Mouse (Mus musculus): Measurements from ENCODE around the gene Creb5. TPM values are rescaled to one million over a fixed set of nuclear protein-coding genes. Genes with fewer than 3 reads are reported as not detected.

Gene Creb5
- total RNA-seq, 1 experiment from 2014 or later: 6.3 TPM

DNA sequence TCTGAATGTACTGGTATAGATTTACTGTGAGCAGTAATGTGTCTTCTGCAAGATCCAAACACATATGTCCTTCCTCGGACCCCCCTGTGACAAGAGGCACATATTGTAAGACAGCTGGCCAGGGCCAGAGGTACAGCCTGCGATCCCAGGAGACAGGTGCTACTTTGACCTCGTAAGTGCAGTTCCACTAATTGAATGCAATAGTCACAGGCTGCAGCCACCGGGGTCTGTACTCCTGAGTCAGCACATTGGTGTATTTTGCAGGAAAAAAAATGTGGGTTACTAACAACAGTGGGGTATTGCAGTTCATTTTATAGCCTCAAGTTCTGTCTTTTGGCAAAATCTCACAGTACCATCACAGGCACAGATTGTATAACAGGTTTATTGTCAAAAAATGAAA, 110.7 kb downstream of the Creb5 start:
- no peak for ATAC-seq (replicated peaks in 1 of 2; ENCODE audit: insufficient read depth in 1 of 2, low FRiP score in 2 of 2, low TSS enrichment in 1 of 2, low read depth in 1 of 2, poor library complexity in 2 of 2, severe bottlenecking in 2 of 2)

DNA sequence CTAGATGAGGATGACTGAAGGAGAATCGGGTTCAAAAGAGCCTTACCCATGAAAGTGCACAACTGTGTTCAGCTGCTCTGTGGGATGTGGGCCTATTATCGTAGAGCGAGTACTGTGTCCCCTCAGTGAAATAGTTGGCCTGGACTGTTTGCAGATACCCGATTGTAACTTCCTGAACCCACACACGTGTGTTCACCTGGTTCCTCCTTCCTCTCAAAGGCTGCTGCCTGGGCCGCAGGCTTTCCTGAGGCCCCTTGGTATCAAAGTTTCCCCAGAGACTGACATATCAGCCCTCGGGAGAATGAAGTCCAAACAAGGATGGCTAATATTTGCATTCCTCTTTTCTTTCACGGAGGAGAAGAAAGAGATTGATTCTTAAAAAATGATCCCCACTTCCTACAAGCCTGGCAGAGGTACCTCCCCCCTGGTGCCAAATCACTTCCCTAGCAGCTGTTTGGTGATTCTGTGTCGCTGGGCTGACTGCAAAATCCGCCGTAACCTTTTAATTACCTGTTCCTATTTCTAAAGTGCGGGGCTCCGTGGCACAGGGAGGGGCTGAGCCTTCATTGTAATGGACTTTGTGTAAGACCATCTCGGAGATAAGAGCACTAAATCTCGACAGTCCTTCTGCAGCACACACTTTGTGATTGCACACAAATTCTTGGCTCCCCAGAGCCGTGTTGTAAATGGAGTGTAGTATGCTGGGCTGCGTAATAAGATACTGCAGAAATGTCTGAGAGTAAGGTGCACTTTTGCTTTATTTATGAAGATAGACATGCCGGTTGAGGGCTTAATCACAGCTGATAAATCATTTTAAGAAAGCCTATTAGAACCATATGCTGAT, 111.4 kb downstream of the Creb5 start:
- peak in 1 of 2 experiments; percentile 32; a peak in 1 of 4 replicates for ATAC-seq (replicated peaks in 1 of 2; ENCODE audit: insufficient read depth in 1 of 2, low FRiP score in 2 of 2, low TSS enrichment in 1 of 2, low read depth in 1 of 2, poor library complexity in 2 of 2, severe bottlenecking in 2 of 2)

DNA sequence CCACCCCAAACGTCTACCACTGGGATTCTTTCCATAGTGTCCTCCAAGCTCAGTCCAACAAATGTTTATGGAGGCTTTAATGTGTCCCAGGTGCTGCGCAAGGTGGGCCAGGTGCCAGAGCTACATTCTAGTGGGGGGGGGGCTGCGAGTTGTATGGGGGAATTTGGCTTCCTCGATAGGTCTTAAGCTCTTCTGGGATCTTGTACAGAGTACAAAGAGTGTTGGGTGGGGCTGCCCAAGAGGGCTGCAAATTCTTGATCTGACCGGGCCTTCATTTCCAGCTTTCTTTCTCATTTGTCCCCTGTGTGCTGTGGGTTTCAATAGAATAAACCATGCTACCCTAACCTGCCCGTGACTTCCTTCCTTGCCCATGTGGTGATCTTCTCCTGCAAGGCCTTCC, 114.3 kb downstream of the Creb5 start:
- ATAC-seq (replicated peaks in 1 of 2; ENCODE audit: insufficient read depth in 1 of 2, low FRiP score in 2 of 2, low TSS enrichment in 1 of 2, low read depth in 1 of 2, poor library complexity in 2 of 2, severe bottlenecking in 2 of 2): no peak

- 0 out of 4 replicates have a peak, but pooled peaks of 1 of the 2 experiments have one; percentile 22 for ATAC-seq (replicated peaks in 1 of 2; ENCODE audit: insufficient read depth in 1 of 2, low FRiP score in 2 of 2, low TSS enrichment in 1 of 2, low read depth in 1 of 2, poor library complexity in 2 of 2, severe bottlenecking in 2 of 2)
Measured at GRCm38 (mm10) chr6:53402551-53402950, 115.5 kb downstream of the Creb5 start.

- ATAC-seq (replicated peaks in 1 of 2; ENCODE audit: insufficient read depth in 1 of 2, low FRiP score in 2 of 2, low TSS enrichment in 1 of 2, low read depth in 1 of 2, poor library complexity in 2 of 2, severe bottlenecking in 2 of 2): no peak
Measured at GRCm38 (mm10) chr6:53409183-53409582, 122.1 kb downstream of the Creb5 start.

DNA sequence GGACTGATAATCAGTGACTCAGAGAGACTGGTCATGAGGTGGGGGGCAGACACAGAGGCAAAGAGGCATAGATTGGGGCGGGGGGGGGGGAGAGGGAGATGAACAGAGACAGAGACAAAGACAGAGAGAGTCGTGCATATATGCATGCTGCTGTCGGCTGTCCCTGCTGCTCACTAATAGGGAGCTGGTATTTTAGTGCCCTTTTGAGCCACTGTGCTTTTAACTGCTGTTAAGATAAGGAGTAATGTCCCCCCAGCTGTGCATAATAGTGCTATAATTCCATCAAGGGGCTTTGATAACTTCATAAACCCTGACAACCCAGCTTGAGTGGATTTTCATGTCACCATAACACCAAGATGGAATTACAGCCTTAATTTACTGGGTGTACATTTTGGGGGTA, 134.3 kb downstream of the Creb5 start:
- no peak for ATAC-seq (replicated peaks in 1 of 2; ENCODE audit: insufficient read depth in 1 of 2, low FRiP score in 2 of 2, low TSS enrichment in 1 of 2, low read depth in 1 of 2, poor library complexity in 2 of 2, severe bottlenecking in 2 of 2)

GRCm38 (mm10) chr6:53429368-53429767, 142.3 kb downstream of the Creb5 start:
- no peak for ATAC-seq (replicated peaks in 1 of 2; ENCODE audit: insufficient read depth in 1 of 2, low FRiP score in 2 of 2, low TSS enrichment in 1 of 2, low read depth in 1 of 2, poor library complexity in 2 of 2, severe bottlenecking in 2 of 2)

GRCm38 (mm10) chr6:53429891-53430290, 142.8 kb downstream of the Creb5 start:
- ATAC-seq (replicated peaks in 1 of 2; ENCODE audit: insufficient read depth in 1 of 2, low FRiP score in 2 of 2, low TSS enrichment in 1 of 2, low read depth in 1 of 2, poor library complexity in 2 of 2, severe bottlenecking in 2 of 2): no peak

- ATAC-seq (replicated peaks in 1 of 2; ENCODE audit: insufficient read depth in 1 of 2, low FRiP score in 2 of 2, low TSS enrichment in 1 of 2, low read depth in 1 of 2, poor library complexity in 2 of 2, severe bottlenecking in 2 of 2): peak; percentile 65 to 70
Measured at GRCm38 (mm10) chr6:53445862-53446460, 158.9 kb downstream of the Creb5 start.

DNA sequence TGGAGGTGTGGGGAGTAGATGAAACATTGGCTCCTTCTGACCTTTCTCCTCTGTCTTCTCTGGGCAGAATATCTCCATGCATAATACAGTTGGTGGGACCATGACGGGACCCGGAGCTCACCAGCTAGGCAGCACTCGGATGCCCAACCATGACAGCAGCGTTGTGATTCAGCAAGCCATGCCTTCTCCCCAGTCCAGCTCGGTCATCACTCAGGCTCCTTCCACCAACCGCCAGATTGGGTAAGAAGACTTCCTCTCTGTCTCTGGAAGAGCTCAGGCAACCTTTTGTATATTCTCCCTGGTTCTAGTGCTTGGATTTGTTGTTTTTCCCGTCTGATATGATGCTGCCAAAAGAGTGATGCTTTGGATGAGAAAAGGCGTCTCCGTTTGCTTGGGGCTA, 160.4 kb downstream of the Creb5 start:
- no peak for ATAC-seq (replicated peaks in 1 of 2; ENCODE audit: insufficient read depth in 1 of 2, low FRiP score in 2 of 2, low TSS enrichment in 1 of 2, low read depth in 1 of 2, poor library complexity in 2 of 2, severe bottlenecking in 2 of 2)

DNA sequence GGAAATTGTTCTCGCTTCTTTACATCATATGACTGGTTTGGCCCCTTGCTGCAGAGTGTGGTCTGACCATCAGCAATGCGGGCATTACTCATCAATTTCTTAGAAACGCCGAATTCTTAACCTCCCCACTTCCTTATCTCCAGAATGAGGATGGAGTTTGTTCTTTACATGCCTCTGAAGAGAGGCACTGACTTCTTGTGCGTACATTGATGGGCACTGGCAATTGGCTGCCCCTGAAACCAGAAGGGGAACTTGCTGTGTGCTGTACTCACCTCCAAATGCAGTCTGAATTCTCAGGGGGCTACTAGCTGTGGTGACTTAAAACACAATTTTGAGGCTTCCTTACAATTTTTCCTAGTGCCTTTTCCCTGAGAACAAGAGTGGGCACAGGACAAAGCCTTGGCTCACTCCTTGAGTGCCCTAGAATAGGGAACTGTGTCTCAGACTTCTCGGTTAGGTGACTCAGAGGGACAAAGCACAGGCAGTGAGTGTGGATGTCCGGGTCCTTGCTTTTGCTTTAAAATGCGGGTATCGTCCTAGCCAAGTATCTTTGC, 161.3 kb downstream of the Creb5 start:
- ATAC-seq (replicated peaks in 1 of 2; ENCODE audit: insufficient read depth in 1 of 2, low FRiP score in 2 of 2, low TSS enrichment in 1 of 2, low read depth in 1 of 2, poor library complexity in 2 of 2, severe bottlenecking in 2 of 2): peak; percentile 51 to 76

DNA sequence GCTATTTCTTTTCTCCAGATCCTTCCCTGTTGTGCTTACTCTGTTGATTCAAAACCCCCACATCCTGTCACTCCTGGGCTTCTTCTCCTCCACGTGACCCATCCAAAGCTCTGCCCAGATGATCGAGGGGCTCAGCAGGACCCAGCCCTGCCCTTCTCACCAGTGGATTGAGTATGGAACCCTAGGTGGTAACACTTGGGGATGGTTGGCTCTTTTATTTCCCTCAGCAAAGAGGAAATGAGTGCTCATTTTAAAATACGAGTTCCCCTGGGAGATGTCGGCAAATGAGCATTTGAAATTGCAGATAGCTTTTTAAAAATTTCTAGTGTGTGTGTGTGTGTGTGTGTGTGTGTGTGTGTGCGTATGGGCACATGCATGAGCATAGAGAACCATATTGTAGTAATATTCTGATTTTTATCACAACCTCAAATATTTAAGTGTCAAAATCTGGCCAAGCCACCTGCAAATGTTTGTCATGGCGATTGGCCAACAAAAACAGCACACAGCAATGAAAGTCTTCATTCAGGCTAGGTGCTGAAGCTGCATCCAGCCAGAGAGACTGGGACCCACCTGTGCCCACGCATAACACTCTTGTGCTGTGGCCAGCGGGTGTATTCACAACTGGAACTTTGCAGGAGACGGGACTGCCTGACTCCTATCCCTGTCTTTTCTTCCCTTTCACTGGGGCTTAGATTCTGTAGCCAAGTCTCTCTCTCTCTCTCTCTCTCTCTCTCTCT, 162.5 kb downstream of the Creb5 start:
- ATAC-seq (replicated peaks in 1 of 2; ENCODE audit: insufficient read depth in 1 of 2, low FRiP score in 2 of 2, low TSS enrichment in 1 of 2, low read depth in 1 of 2, poor library complexity in 2 of 2, severe bottlenecking in 2 of 2): no peak

- ATAC-seq (replicated peaks in 1 of 2; ENCODE audit: insufficient read depth in 1 of 2, low FRiP score in 2 of 2, low TSS enrichment in 1 of 2, low read depth in 1 of 2, poor library complexity in 2 of 2, severe bottlenecking in 2 of 2): no peak
Measured at GRCm38 (mm10) chr6:53450494-53450893, 163.4 kb downstream of the Creb5 start.

- no peak for ATAC-seq (replicated peaks in 1 of 2; ENCODE audit: insufficient read depth in 1 of 2, low FRiP score in 2 of 2, low TSS enrichment in 1 of 2, low read depth in 1 of 2, poor library complexity in 2 of 2, severe bottlenecking in 2 of 2)
Measured at GRCm38 (mm10) chr6:53452240-53452639, 165.2 kb downstream of the Creb5 start.

- no peak for ATAC-seq (replicated peaks in 1 of 2; ENCODE audit: insufficient read depth in 1 of 2, low FRiP score in 2 of 2, low TSS enrichment in 1 of 2, low read depth in 1 of 2, poor library complexity in 2 of 2, severe bottlenecking in 2 of 2)
Measured at GRCm38 (mm10) chr6:53455442-53455841, 168.4 kb downstream of the Creb5 start.

GRCm38 (mm10) chr6:53456111-53456510, 169.0 kb downstream of the Creb5 start:
- ATAC-seq (replicated peaks in 1 of 2; ENCODE audit: insufficient read depth in 1 of 2, low FRiP score in 2 of 2, low TSS enrichment in 1 of 2, low read depth in 1 of 2, poor library complexity in 2 of 2, severe bottlenecking in 2 of 2): no peak

DNA sequence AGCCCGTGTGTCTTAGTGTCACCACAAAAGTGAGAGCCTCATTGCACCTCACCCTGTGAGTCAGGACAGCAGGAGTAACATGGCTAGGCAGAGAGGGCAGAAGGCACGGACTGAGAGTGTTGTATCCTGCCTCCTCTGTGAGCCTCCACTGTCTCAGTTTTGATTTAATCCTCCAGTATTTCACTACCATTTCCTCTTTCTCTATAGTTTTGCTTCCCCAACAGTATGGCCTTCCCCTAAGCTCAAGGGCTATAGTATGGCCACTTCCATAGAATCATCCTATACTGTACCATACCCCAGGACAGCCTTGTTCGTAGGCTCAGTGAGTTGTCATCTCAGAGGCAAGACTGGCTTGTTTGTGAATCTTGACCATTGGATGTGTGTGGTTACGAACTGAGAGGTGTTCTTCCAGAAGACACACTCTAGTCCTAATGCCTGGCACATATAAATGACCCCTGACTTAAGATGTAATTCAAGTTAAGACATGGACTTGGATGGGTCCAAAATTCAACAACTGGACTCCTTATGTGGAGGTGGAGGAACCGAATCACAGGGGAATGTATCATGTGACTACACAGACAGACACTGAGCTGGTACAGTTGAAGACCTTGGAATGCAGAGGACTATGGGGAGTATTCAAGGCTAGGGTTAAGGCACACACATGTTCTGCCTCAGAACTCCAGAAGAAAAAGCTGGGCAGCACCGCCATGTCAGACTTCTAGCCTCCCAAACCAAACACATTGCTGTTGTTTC, 173.1 kb downstream of the Creb5 start:
- no peak for ATAC-seq (replicated peaks in 1 of 2; ENCODE audit: insufficient read depth in 1 of 2, low FRiP score in 2 of 2, low TSS enrichment in 1 of 2, low read depth in 1 of 2, poor library complexity in 2 of 2, severe bottlenecking in 2 of 2)

All from hematopoietic stem cell, adult 5-6 weeks (primary cell).